Mouse (Mus musculus) heart, postnatal 0 days (tissue): ENCODE results near the gene Pip5kl1.

Source experiments
- CTCF ChIP-seq: IDR thresholded peaks from 2 replicates; pipeline ENCODE4 v1.5.1; 2016; ENCODE audit warnings: antibody characterized with exemption, control low read depth, low read depth
- EP300 ChIP-seq: IDR thresholded peaks from 2 replicates; pipeline ENCODE4 v1.6.1; 2016; ENCODE audit warnings: antibody characterized with exemption, low read depth

GRCm38 (mm10) chr2:32568941-32569340 lies 5.7 kb upstream of the Pip5kl1 start:
- no peak for TF ChIP-seq CTCF
- TF ChIP-seq EP300: no peak
